Mouse (Mus musculus): ENCODE measurements around the gene Thap11. TPM values are rescaled to one million over a fixed set of nuclear protein-coding genes. Genes with fewer than 3 reads are reported as not detected.
A peak's percentile ranks its signal among the peaks of the same experiment; 100 is the strongest.

Gene Thap11
- polyA plus RNA-seq, 1 experiment from 2014 or later = 66.5 TPM

- Histone ChIP-seq H3K4me3 (ENCODE audit: low read depth, low read length) (peak overlapping the region; percentile 77), H3K4me1 (replicated peaks; ENCODE audit: control insufficient read depth, insufficient read depth, low read length) (peaks cover 43% of the 10 kb centered on the region), H3K27ac (ENCODE audit: low read depth, low read length) (peak overlapping the region; percentile 79; the same call in 1 of the 2 replicates), H3K9ac (ENCODE audit: low read depth, low read length) (peak overlapping the region; percentile 81; the same call in 1 of the 2 replicates), H3K36me3 (ENCODE audit: control insufficient read depth, insufficient read depth, low read length) (peaks cover 3% of the 10 kb centered on the region; the same call in 1 of the 2 replicates), H3K27me3 (replicated peaks; ENCODE audit: control insufficient read depth, insufficient read depth, low read length) (no peaks in the 10 kb centered on the region), H3K4me2 (peak overlapping the region; percentile 92), H3K9me3 (ENCODE audit: control insufficient read depth, low read length) (no peaks in the 10 kb centered on the region)
- WGBS = 28% methylated on average over 8 of the region's 8 CpGs
- ATAC-seq (replicated peaks; ENCODE audit: low FRiP score) (no peak), DNase-seq (ENCODE audit: low spot score) (no peak)
Measured at GRCm38 (mm10) chr8:105854303-105854702, 629 bp upstream of the Thap11 start.

- under 1% methylated on average over 71 of the region's 71 CpGs for WGBS
- Histone ChIP-seq H3K9ac (ENCODE audit: low read depth, low read length) (peak overlapping the region; percentile 81), H3K27me3 (replicated peaks; ENCODE audit: control insufficient read depth, insufficient read depth, low read length) (no peaks in the 10 kb centered on the region), H3K36me3 (ENCODE audit: control insufficient read depth, insufficient read depth, low read length) (peaks cover 3% of the 10 kb centered on the region; the same call in 1 of the 2 replicates), H3K4me1 (replicated peaks; ENCODE audit: control insufficient read depth, insufficient read depth, low read length) (peaks cover 46% of the 10 kb centered on the region), H3K4me2 (peak overlapping the region; percentile 92), H3K9me3 (ENCODE audit: control insufficient read depth, low read length) (no peaks in the 10 kb centered on the region), H3K27ac (ENCODE audit: low read depth, low read length) (peak overlapping the region; percentile 79), H3K4me3 (ENCODE audit: low read depth, low read length) (peak overlapping the region; percentile 77)
- ATAC-seq (replicated peaks; ENCODE audit: low FRiP score) (peak; percentile 33), DNase-seq (ENCODE audit: low spot score) (peak; percentile 70)
Measured at GRCm38 (mm10) chr8:105855248-105856167, 576 bp downstream of the Thap11 start.

GRCm38 (mm10) chr8:105856168-105856835 lies 1.4 kb downstream of the Thap11 start:
- Histone ChIP-seq H3K4me1 (replicated peaks; ENCODE audit: control insufficient read depth, insufficient read depth, low read length) (peaks cover 43% of the 10 kb centered on the region), H3K27ac (ENCODE audit: low read depth, low read length) (peak overlapping the region; percentile 79; the same call in 1 of the 2 replicates), H3K9ac (ENCODE audit: low read depth, low read length) (peak overlapping the region; percentile 81), H3K27me3 (replicated peaks; ENCODE audit: control insufficient read depth, insufficient read depth, low read length) (no peaks in the 10 kb centered on the region), H3K9me3 (ENCODE audit: control insufficient read depth, low read length) (no peaks in the 10 kb centered on the region), H3K36me3 (ENCODE audit: control insufficient read depth, insufficient read depth, low read length) (peaks cover 3% of the 10 kb centered on the region; the same call in 1 of the 2 replicates), H3K4me2 (peak overlapping the region; percentile 92), H3K4me3 (ENCODE audit: low read depth, low read length) (peak overlapping the region; percentile 77)
- no peak for DNase-seq (ENCODE audit: low spot score)
- ATAC-seq (replicated peaks; ENCODE audit: low FRiP score) = no peak
- 11% methylated on average over 15 of the region's 15 CpGs for WGBS

GRCm38 (mm10) chr8:105858495-105858894 lies 3.6 kb downstream of the Thap11 start:
- peak overlapping the region; percentile 93 for H3K27ac ChIP-seq (ENCODE audit: low read depth, low read length)

GRCm38 (mm10) chr8:105859314-105859713 lies 4.4 kb downstream of the Thap11 start:
- H3K36me3 ChIP-seq (ENCODE audit: control insufficient read depth, insufficient read depth, low read length) = peaks cover 3% of the 10 kb centered on the region; the same call in 1 of the 2 replicates
- H3K4me2 ChIP-seq = peak overlapping the region; percentile 73
- ATAC-seq (replicated peaks; ENCODE audit: low FRiP score) = peak; percentile 15
- peak overlapping the region; percentile 64 for H3K9ac ChIP-seq (ENCODE audit: low read depth, low read length)
- peak overlapping the region; percentile 93 for H3K27ac ChIP-seq (ENCODE audit: low read depth, low read length)
- no peaks in the 10 kb centered on the region for H3K9me3 ChIP-seq (ENCODE audit: control insufficient read depth, low read length)
- peaks cover 54% of the 10 kb centered on the region for H3K4me1 ChIP-seq (replicated peaks; ENCODE audit: control insufficient read depth, insufficient read depth, low read length)
- H3K4me3 ChIP-seq (ENCODE audit: low read depth, low read length) = peak overlapping the region; percentile 98
- DNase-seq (ENCODE audit: low spot score) = peak; percentile 42
- 25% methylated on average over 5 of the region's 5 CpGs for WGBS
- H3K27me3 ChIP-seq (replicated peaks; ENCODE audit: control insufficient read depth, insufficient read depth, low read length) = no peaks in the 10 kb centered on the region

More at GRCm38 (mm10) chr8:105858495-105858894, 3.6 kb downstream of the Thap11 start:
- Histone ChIP-seq H3K4me3 (ENCODE audit: low read depth, low read length) (no peak overlapping the region), H3K4me2 (peak overlapping the region; percentile 92), H3K4me1 (replicated peaks; ENCODE audit: control insufficient read depth, insufficient read depth, low read length) (peaks cover 52% of the 10 kb centered on the region), H3K36me3 (ENCODE audit: control insufficient read depth, insufficient read depth, low read length) (peaks cover 3% of the 10 kb centered on the region; the same call in 1 of the 2 replicates), H3K9ac (ENCODE audit: low read depth, low read length) (no peak overlapping the region), H3K27me3 (replicated peaks; ENCODE audit: control insufficient read depth, insufficient read depth, low read length) (no peaks in the 10 kb centered on the region), H3K9me3 (ENCODE audit: control insufficient read depth, low read length) (no peaks in the 10 kb centered on the region)
- DNase-seq (ENCODE audit: low spot score) (no peak), ATAC-seq (replicated peaks; ENCODE audit: low FRiP score) (no peak)
- 66% methylated on average over 5 of the region's 5 CpGs for WGBS

GRCm38 (mm10) chr8:105860143-105860981 lies 5.4 kb downstream of the Thap11 start, which contains the start of gene Nutf2:
TSS of gene Nutf2 (plus strand) at chr8:105860580.
- Histone ChIP-seq H3K27me3 (replicated peaks; ENCODE audit: control insufficient read depth, insufficient read depth, low read length) (no peaks in the 10 kb centered on the region), H3K4me2 (peak within 1 kb of the TSS; percentile 84), H3K9ac (ENCODE audit: low read depth, low read length) (peak within 1 kb of the TSS; percentile 97), H3K4me3 (ENCODE audit: low read depth, low read length) (peak within 1 kb of the TSS; percentile 98), H3K9me3 (ENCODE audit: control insufficient read depth, low read length) (no peaks in the 10 kb centered on the region), H3K4me1 (replicated peaks; ENCODE audit: control insufficient read depth, insufficient read depth, low read length) (peaks cover 59% of the 10 kb centered on the region), H3K36me3 (ENCODE audit: control insufficient read depth, insufficient read depth, low read length) (peaks cover 5% of the 10 kb centered on the region; the same call in 1 of the 2 replicates), H3K27ac (ENCODE audit: low read depth, low read length) (peak within 1 kb of the TSS; percentile 93)
- WGBS = under 1% methylated on average over 57 of the region's 59 CpGs
- DNase-seq (ENCODE audit: low spot score) (peak; percentile 93), ATAC-seq (replicated peaks; ENCODE audit: low FRiP score) (peak; percentile 96)

GRCm38 (mm10) chr8:105861951-105862350 lies 7.0 kb downstream of the Thap11 start:
- Histone ChIP-seq H3K4me2 (peak overlapping the region; percentile 84), H3K27ac (ENCODE audit: low read depth, low read length) (peak overlapping the region; percentile 93; the same call in 1 of the 2 replicates), H3K36me3 (ENCODE audit: control insufficient read depth, insufficient read depth, low read length) (peaks cover 11% of the 10 kb centered on the region), H3K4me1 (replicated peaks; ENCODE audit: control insufficient read depth, insufficient read depth, low read length) (peaks cover 54% of the 10 kb centered on the region), H3K27me3 (replicated peaks; ENCODE audit: control insufficient read depth, insufficient read depth, low read length) (no peaks in the 10 kb centered on the region), H3K4me3 (ENCODE audit: low read depth, low read length) (peak overlapping the region; percentile 98), H3K9me3 (ENCODE audit: control insufficient read depth, low read length) (no peaks in the 10 kb centered on the region), H3K9ac (ENCODE audit: low read depth, low read length) (peak overlapping the region; percentile 97)
- no peak for ATAC-seq (replicated peaks; ENCODE audit: low FRiP score)
- 0% methylated on average over 1 of the region's 1 CpGs for WGBS
- no peak for DNase-seq (ENCODE audit: low spot score)

All from liver, embryonic 11.5 days (tissue).